Mouse (Mus musculus): Measurements from ENCODE around the gene Tmem132a.

Tmem132a gene

DNA sequence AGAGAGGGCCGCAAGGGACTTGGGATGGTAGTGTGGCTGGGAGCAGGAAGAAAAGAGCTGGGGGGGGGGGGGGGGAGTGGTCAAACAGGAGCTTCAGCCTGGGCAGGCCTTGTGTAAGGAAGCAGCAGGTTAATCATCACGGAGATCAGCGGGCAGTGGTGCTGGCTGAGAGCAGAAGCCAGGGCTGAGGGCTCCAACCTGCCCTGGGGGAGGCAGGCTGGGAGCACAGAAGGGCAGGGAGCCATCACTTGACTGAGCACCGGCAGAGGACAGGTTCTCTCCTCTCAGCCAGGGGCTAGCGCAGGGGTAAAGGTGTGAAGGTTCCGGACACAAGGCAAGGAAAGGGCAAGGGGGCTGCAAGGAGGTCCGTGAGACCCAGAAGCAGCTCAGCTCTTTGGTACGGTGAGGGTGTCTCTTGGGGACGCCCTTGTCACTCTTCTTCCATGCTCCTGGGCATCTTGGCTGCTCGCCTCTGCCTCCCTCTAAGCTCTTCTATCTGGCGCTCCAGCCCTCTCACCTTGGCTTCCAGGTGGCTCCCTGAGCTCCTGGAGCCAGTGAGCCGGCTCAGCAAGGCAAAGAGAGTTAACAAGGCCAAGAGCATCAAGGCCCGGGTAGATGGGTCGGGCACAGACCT lies 1.7 kb upstream of the Tmem132a start:
- peak in 1 of 2 experiments; percentile 61 for DNase-seq

DNA sequence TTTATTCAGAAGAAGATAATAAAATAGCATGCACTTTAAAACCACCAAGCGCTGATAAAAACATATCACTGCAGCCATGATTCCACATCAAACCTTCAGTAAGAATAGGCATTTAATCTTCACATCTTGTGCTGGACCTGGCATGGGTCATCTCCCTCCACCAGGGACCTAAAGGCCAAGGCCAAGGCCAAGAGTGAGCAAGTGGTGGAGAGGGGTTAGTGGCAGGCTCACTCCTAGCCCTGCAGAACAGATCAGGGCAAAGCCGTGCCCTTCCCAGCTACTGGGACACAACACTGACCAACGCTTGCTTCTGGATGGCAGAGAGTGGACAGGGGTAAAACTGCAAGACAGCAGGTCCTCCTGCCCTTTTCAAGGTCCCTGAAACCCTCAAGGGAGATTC lies 936 bp upstream of the Tmem132a start:
- DNase-seq = no peak

DNA sequence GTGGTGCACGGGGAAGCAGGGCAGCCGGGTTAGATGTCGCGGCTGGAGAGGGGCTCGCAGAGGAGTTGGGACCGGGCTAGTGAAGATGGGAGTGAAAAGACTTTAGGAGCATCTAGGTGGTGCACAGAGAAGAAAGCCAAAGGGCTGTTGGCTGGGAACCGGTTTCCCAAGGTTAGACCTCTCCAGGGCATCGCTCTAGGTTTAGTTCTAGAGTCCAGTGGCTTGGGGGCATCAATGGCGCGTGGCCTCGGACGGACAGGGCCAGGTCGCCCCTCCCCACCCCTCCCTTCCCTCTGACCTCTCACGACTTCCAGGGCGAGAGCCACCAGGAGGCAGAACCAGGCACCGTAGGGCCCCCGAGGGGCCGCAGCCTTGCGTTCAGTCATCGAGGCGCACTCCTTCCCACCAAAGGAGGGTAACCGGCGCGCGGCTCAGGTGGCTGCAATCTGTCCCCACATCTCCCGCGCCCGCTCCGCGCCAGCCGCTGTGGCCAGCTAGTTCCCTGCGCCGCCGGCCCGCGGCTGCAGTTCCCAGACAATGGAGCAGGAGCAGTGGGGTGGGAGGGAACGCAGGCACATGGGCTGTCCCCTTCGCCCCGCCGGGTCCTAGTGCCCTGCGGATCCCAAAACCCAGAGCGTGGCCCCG lies 377 bp downstream of the Tmem132a start:
- peak; percentile 79 to 89 for DNase-seq

DNA sequence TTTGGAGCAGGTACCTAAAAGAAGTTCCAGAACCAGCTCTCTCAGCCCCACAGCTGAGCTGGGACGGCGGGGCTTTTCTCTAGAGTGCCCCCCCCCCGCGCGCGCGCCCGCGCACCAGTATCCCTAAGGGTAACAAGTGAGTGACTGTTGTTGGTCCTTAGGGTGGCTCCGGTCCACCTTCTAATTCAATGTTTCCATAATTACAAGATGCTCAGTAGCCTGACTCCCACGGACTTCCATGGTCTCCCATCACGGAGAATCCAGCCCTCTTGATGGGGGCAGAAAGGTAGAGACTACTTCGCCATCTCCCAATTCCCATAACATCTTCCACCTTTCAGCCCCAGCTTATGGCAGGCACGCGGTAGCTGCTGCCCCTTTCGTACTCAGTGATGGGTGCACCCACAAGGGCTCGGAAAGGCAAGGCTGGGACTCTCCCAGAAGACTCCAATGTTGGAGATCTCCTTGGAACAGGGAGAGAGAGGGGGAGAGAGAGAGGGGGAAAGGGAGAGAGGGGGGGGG lies 1.1 kb downstream of the Tmem132a start:
- DNase-seq = no peak

DNA sequence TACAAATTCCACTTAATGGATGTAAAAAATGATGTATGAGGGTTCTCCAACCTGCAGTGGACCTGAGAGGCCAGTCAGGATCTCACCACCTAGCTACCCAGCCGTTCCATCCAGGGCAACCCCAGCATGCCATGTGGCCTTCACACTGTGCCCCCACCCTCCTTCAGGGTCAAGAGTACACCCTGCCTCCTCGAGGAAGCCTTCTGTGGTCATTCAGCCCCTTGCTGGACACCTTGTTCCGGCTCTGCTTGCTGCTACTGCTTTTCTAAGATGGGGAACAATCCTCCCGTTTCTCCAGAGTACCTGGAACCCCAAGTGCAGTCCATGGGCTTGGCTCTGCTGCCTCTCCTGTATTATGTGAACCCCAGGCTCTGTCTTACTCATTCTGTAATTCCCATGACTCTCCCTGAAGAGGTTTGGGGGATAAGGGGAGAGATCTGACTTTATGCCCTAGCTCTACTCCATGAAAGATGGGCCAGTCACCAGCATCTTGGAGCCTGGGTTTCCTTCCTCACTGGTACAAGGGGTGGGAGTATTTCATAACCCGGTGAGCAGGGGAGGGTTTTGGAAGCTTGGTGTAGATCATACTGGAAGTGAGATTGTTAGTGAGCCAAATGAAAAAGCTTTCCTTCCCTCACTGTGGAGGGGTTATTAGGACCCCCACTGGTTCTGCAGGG lies 1.7 kb downstream of the Tmem132a start:
- no peak for DNase-seq

DNA sequence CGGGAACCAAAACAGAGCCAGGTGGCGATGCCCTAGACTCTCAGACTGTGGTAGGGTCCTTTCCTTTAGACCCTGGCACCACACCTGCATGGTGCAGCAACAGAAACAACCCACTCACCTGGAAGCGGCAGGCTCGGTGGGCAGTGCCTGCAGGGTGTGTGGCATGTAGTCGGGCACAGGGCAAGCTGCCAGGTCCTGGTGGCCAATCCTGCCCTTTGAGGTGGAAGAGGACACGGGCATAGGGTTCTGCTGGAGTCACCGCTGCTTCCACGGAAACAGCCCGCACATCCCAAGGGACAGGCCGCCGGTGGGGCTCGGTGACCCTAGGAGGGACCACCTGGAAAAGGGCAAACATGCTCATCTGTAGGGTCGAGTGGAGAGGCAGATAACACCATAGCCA lies 3.4 kb downstream of the Tmem132a start:
- DNase-seq = no peak

DNA sequence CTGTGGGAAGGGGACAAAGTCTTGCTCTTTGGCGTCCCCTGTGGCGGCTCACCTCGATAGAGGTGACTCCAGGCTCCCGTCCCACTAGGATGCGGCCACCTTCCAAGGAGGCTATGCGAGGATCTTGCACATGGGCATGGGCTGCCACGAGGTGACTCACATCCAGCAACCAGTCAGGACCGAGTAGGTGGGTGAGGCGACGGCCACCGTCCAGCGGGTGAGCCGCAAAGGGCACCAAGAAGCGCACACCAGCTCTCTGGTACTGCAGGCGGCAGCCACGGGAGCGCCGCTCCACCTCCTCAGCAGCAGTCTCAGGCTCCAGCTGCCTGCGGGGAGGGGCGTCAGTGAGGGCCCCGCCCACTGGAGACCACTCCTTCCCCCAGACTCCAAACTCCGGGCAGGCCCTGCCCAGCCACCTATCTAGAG lies 9.7 kb downstream of the Tmem132a start:
- no peak for DNase-seq

DNA sequence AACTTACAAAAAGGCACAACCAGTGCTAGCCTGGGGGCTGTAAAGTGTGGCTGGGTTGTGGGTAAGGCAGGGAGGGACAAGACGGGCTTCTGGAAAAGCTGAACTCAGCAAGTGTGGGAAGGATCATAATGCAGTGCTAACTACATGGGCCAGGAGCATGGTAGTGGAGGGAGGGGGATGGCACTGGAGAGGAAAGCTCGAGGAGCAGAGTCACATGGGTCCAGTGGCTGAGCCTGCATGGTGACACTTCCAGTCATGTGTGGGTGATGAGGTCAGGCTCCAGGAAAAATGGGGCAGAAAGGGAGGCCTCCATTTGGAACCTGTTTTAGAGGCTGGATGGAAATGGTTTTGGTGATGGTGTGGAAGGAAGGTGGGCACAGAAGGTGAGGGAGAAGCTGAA lies 13.2 kb downstream of the Tmem132a start:
- no peak for DNase-seq

DNA sequence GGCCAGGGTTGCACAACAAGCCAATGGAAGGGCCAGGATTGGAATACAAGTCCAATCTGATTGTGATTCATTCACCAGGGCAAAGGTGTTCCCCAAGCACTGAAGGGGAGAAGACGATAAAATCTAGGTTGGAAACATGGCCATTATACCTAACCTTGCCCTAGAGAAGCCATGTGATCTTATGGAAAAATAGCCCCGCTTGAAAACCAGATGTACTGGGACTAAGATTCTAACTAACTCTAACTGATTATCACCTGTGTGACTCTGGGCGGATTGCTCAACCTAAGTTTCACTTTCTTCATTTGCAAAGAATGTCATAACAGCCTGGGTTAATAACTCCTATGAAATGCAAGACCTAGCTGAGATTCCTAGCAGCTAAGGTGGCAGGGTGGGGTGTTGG lies 14.3 kb downstream of the Tmem132a start:
- no peak for DNase-seq

DNA sequence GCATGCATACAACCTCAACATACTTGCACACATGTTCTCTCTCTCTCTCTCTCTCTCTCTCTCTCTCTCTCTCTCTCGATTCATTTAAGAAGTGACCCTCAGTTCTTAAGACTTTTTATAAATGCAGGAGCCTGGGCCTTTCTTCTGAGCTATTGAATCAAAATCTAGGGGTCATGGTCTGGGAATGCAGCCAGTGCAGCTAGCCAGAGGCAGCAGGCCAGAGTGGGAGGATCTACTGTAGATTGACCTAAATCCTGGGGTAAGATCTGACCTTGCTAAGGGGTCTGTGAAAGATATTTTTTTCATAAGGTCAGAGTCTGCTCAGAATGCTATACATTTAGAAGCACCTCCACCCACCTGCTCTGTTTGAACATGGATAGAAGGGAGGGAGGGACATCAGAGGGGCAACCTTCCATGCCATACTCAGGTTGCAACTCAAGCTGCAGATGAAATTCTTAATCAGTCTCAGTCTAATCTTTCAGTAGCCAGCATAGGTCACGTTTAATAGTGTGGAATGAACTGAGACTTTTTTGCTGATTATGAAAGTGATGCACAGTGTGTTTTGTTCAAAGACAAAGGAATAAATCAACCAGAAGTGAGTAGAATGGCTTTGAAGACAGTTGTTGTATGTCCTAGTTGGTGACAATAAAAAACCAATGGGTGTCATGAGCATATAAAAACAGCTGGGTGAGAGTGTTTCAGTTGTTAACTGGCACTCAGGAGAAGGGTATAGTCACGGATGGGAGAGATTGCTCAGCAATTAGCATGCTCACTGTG lies 22.2 kb downstream of the Tmem132a start:
- peak in 1 of 2 experiments; percentile 72 for DNase-seq

DNA sequence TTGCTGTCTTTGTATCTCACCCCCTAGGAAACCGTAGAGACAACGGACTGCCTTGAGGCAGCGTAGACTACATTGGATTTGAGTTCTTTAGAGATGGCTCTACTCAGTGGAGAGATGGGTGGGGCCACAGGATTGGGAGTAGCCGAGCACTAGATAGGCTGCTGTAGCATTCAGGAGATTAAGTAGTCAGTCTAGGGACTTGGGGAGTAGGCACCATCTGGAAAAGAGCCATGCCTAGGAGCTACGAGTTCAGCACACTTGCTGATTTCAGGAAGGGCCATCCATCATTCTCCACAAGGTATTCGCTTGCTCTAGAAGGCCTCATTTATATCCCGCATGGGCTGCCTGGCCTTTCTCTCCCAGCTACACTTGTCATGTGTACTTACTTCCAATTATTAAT lies 23.6 kb downstream of the Tmem132a start:
- DNase-seq = no peak

DNA sequence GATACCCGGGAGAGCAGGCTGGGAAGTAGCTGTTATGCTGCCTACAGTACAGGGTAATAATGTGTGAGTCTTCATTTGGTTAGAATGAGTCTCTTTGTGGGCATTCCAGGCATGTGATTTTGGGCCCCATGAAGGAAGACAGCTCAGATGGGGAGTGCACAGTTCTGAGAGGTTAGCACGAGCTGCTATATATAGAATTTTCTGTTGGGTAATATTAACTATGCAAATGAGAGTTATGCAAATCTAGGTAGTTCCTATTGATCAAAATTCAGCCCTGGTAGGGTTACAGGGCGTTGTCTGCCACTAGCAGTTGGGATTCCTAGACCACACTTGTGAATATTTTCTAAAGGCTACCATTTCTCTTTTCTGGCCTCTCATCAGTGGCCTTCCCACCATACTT lies 24.3 kb downstream of the Tmem132a start:
- no peak for DNase-seq

DNA sequence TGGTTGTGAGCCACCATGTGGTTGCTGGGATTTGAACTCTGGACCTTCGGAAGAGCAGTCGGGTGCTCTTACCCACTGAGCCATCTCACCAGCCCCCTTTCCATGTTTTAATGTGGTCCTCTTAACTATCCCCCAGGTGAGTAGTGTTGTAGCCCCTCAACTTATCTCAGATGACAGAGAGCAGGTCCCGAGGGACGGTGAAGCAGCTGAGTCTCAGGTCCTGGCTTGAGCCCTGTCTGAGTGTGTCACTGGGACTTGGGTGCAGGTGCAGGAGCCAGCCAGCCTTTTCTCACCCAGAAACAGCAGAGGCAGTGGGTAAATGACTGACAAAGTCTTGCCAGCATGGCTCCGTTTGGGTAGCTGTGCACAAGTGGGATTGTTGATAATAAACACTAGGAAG lies 25.5 kb downstream of the Tmem132a start:
- no peak for DNase-seq

DNA sequence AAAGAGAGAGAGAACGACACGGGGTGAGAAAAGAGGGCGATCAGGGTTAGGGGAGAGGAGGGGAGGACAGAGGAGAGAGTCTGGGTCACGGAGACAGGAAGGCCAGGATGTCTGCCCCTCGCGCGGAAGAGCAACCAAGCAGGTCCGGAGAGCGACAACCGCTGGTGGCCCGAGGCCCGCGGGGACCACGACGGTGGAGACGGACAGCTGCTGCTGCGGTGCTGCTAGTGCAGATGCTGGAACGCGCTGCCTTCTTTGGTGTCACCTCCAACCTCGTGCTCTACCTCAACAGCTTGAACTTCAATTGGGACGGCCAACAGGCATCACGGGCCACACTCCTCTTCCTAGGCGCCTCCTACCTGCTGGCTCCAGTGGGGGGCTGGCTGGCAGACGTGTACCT lies 26.8 kb downstream of the Tmem132a start:
- DNase-seq = no peak

DNA sequence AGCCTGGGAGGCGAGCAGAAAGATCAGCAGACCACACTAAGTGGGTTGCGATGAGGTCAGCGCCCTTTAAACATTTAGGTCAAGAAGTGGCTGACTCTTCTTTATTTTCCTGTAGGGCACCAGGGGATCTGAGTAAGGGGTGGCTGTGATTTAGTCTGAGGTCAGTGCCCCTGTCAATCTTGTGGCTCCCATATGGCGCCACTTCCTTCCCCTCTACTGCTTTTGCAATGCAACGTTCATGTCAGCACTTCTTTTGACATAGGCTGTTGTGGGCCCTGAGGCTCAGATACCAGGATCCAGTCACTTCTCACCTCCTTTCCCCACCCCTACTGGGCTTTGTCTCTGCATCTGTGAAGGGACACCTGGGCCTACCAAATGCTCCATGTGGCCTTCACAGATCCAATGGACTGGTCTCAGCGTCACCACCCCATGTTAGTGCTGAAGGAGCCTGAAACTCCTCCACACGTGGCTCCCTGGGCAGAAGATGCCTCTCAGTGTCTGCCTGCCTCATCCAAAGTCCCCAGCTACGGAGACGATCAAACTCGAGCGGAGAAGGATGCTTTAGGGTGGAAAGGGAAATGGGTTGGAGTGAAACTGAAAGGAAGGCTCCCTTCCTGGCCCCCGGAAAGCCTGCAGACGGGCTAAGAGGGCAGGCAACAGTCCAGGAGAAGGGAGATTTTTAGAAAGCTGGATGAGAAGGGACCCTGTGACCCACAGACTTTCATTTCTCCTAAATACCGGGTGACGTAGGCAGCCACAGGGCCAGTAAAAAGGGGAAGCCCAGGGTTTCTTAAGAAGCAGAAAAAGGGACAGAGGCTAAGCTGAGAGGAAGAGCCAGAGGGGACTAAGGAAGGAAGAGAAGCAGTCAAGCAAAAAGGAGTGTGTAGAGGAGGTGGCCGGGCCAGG lies 27.8 kb downstream of the Tmem132a start:
- DNase-seq = peak; percentile 40 to 49

DNA sequence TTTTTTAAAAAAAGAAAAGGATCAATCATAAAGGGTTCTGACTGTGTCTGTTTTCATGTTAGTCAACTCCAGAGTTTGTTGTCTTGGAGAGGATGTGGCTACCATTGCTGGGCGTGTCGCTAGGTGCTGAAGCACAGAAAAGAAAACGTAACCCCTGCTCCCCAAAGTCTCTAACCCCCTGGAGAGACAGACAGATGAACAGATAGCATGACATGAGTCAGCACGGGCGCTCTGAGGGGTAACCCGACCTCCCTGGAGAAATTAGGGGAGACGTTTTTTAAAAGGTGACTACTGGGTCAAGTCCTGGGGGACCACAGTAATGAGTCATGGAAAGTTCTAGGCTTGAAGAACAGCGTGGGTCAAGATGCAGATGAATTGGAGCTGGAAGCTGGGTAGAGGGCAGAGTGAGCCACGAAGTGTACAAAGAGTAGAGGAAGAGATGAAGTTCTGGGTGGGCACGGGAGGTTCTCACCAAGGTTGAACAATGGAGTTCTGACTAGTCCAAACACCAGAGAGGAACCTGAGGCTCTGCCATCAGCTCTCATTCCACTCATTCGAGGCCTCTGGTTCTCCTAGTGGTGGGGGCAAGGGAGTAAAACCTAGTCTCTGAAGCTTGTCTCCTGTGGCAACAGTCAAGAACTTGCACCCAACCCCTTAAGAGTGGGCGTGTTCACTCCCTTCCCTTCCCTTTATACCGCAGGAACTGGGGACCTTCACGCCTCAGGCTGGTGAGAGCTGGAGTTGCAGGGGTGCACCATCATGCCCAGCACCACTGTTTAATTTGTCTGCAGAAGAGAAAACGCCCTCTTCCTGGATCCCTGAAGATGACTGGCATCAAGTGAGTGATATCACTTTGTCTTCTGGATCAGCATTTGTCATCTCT lies 30.5 kb downstream of the Tmem132a start, which contains the start of gene Slc15a3:
Slc15a3 (plus strand) TSS at position 718 of the 883 bp plus-strand sequence.
- no peak for DNase-seq

DNA sequence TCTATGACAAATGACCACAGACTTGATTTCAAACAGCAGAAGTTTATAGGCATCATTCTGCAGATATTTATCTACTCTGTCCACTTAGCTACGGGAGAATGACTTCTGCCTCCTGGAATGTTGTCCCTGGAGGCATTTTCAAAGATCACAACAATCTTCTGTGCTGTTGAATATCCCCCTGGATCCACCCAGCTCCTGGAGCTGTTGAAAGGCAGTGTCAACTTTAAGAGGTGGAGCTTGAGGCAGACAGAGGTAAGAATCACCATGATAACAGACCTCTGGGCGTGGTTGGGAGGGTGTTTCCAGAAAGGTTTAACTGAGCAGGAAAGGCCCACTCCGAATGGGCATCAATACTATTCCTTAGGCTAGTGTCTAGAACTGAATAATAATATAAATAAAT lies 34.1 kb downstream of the Tmem132a start:
- no peak for DNase-seq

DNA sequence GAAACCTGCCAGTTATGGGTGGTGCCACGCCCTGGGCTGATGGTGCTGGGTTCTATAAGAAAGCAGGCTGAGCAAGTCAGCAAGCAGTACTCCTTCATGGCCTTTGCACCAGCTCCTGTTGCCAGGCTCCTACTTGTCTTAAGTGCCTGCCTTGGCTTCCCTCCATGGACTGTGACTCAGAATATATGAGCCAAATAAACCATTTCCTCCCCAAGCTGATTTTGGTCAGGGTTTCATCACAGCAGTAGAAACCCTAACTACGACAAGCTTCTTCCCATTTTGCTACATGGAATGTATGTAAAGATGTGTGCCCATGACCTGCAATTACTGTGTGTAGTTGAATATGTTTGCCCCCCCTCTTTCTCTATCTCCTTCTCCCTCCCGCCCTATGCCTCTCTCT lies 36.1 kb downstream of the Tmem132a start:
- no peak for DNase-seq

DNA sequence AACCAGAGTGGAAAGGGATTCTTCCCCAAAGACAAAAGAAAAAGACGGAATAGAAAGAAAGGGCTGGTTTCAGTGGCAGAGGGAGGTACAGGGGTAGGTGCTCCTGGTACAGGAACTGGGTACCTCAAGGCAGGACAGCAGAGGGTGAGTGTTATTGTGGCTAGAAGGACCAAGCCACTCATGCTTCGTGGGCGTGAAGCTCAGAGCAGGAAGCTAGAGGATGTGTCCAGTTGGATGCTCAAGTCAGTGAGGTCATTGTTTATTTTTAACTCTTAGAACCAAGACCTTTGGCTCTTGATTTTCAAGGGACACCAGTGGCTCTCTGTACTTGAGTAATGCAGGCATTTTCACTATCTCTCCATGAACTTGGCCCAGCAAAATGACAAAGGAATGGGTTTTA lies 37.7 kb downstream of the Tmem132a start:
- no peak for DNase-seq

DNA sequence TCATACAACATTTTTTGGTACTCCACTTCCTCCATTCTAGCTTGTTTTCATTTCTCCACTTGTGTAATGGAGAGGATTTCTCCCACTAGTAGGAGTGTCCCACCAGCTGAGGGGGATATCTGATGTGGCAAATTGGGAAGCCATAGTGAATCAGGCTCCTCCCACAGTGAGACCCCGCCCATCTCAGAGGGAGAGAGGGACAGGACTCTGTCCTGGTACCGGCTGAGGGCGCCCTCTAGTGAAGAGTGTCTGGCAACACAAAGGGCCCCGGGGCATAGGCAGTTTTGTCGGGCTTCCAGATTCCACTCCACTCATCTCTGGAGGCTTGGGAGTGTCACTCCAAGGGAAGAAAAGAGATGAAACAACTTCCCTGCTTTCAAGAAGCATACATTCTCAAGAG lies 38.3 kb downstream of the Tmem132a start:
- DNase-seq = peak; percentile 68 to 74

Measured in kidney, postnatal 25 days (tissue).